Mouse (Mus musculus) erythroblast, embryonic 14.5 days (primary cell): Measurements from ENCODE around the gene Erc1.

Experiments used
- GATA1 ChIP-seq: IDR thresholded peaks from 2 replicates; pipeline ENCODE4 v1.6.1; 2012; ENCODE audit warnings: low read length, inconsistent platforms, mixed read lengths
- TAL1 ChIP-seq: IDR thresholded peaks from 3 replicates; pipeline ENCODE4 v1.6.1; 2012; ENCODE audit warnings: low read length, inconsistent platforms, mixed read lengths

DNA sequence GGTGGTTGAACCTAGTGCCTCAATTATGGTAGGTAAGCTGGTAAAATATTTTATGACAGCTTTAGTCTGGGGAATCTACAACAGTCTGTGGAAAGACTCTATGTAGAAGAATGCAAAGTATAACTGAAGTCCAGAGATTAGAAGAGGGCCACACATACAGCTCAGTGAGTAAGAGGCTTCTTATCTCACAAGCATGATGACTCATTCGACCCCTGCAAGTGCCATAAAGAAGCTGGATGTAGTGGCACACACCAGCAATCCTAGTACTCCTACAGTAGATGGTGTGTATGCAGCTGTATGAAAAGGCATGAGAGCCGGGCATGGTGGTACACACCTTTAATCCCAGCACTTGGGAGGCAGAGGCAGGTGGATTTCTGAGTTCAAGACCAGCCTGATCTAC is 205.2 kb downstream of the Erc1 start:
- TF ChIP-seq TAL1 (no peak), GATA1 (no peak)
